Mouse (Mus musculus) forebrain, embryonic 15.5 days (tissue): ENCODE results near the gene 6820408C15Rik. TPM values are rescaled to one million over a fixed set of nuclear protein-coding genes. Genes with fewer than 3 reads are reported as not detected.

Experiments used
- ATAC-seq: fragments of 200-750 bp; cut with Nextera tagmentation; replicated peaks from 2 replicates; pipeline ENCODE4 v1.8.0; 2017; ENCODE audit warnings: mild to moderate bottlenecking, moderate TSS enrichment, moderate library complexity
- H3K27ac ChIP-seq: fragments of 300-500 bp; sonication (generic); replicated peaks from 2 replicates; pipeline ENCODE4 v1.5.1; 2015; ENCODE audit warnings: mild to moderate bottlenecking, inconsistent platforms
- H3K27me3 ChIP-seq: fragments of 300-500 bp; sonication (generic); 2 replicates; pipeline ENCODE4 v1.6.1; 2015; ENCODE audit warnings: inconsistent platforms
- H3K36me3 ChIP-seq: fragments of 300-500 bp; sonication (generic); 2 replicates; pipeline ENCODE4 v1.6.1; 2015; ENCODE audit warnings: mild to moderate bottlenecking, inconsistent platforms
- H3K4me1 ChIP-seq: fragments of 300-500 bp; sonication (generic); 2 replicates; pipeline ENCODE4 v1.6.1; 2015; ENCODE audit warnings: inconsistent platforms
- H3K4me2 ChIP-seq: fragments of 300-500 bp; sonication (generic); replicated peaks from 2 replicates; pipeline ENCODE4 v1.6.1; 2015; ENCODE audit warnings: mild to moderate bottlenecking, inconsistent platforms
- H3K4me3 ChIP-seq: fragments of 300-500 bp; sonication (generic); 2 replicates; pipeline ENCODE4 v1.5.1; 2015; ENCODE audit warnings: mild to moderate bottlenecking, inconsistent platforms
- H3K9ac ChIP-seq: fragments of 300-500 bp; sonication (generic); replicated peaks from 2 replicates; pipeline ENCODE4 v1.6.1; 2015; ENCODE audit warnings: mild to moderate bottlenecking, inconsistent platforms
- H3K9me3 ChIP-seq: fragments of 300-500 bp; sonication (generic); 2 replicates; pipeline ENCODE4 v1.6.1; 2016; ENCODE audit warnings: inconsistent platforms
- WGBS: fragments of 180-500 bp; shearing (Covaris S2); methylation state at CpG from one replicate; pipeline ENCODE4 v1.1.7; 2015; ENCODE audit warnings: mixed read lengths; 5-methylcytosine and 5-hydroxymethylcytosine counted together
- polyA plus RNA-seq: library from polyadenylated mRNA; unstranded; fragments of >200 nt; fragmentation: Nextera tagmentation; extraction: Ambion mirVana; gene quantifications from 2 replicates; pipeline ENCODE4 v1.2.1, GENCODE M21; 2015

The 6820408C15Rik gene
- 2.1 and 3.7 TPM in 2 replicates for polyA plus RNA-seq

DNA sequence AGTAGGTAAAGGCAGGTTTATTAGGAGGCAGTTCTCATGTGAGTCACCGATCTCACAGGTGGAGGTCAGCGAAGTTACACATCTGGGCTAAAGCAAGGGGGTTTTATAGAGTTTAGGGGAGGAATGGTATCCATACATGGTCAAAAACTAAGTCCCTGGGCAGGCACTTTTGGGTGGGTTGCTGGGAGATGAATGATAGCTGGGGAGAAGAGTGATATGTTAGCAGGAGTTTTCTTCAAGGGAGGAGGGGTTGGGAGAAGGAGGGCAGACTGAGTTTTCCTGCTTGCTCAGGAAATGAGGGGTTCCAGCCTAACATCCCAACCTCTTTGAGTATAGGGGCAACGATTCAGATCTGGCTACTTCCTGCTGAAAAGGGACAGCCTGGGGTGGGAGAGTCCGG lies at the start of gene 6820408C15Rik:
Gene 6820408C15Rik, plus strand, starts transcription at position 301 of the 400 bp plus-strand sequence.
- Histone ChIP-seq H3K4me2 (peak within 1 kb of the TSS; percentile 93), H3K27ac (peak within 1 kb of the TSS; percentile 97), H3K36me3 (no peaks in the 10 kb centered on the region), H3K4me3 (peak within 1 kb of the TSS; percentile 85), H3K4me1 (peaks cover 43% of the 10 kb centered on the region), H3K27me3 (no peaks in the 10 kb centered on the region), H3K9me3 (no peaks in the 10 kb centered on the region), H3K9ac (peak within 1 kb of the TSS; percentile 91)
- ATAC-seq = peak; percentile 2; the same call in 1 of the 2 replicates
- WGBS = 31% methylated on average over 4 of the region's 4 CpGs

DNA sequence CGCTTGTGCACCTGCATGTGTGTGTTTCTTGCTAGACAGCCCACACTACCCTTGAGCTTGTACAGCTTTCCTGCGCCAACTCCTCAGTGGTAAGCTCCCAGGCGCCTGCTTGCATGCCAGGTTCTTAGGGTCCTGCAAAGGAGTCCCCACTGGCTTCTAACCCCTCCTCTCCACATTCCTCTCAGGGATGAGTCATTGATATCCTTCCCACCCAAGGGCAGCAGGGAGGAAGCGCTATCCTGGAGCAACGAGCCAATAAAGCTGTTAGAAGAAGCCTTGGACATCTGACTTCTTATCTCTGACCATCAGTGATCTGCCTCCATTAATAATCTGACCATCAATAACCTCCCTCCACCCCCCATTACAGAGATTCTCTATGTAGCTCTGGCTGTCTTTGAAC lies 47.5 kb upstream of the 6820408C15Rik start:
- Histone ChIP-seq H3K4me1 (peaks cover 7% of the 10 kb centered on the region; the same call in 1 of the 2 replicates), H3K9me3 (no peaks in the 10 kb centered on the region), H3K27me3 (no peaks in the 10 kb centered on the region), H3K9ac (no peak overlapping the region), H3K4me2 (no peak overlapping the region), H3K27ac (no peak overlapping the region), H3K4me3 (no peak overlapping the region), H3K36me3 (no peaks in the 10 kb centered on the region)
- ATAC-seq = no peak
- WGBS = 84% methylated on average over 5 of the region's 5 CpGs

DNA sequence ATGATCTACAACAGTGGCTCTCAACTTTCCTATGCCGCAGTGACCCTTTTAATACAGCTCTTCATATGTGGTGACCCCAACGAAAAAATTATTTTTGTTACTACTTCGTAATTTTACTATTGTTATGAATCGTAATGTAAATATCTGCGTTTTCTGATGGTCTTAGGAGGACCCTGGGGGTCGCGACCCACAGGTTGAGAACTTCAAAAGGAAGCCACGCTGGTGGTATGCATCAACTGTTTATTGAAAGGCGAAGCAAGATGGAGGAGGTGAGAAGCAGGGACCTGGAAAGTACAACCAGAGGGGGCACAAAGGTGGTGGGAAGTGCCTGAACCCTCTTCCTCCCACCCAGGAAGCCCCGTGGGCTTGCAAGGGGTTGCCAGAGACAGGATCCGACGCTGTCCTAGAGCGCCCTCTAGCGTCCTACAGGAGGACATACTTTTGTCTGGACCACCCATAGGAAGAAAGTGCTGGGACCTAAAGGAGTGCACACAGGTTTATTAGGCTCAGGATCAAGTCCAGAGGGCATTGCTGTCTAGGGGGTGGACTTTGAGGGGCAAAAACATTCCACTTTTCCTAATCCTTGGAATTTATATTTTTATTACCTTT lies 46.8 kb upstream of the 6820408C15Rik start:
- H3K9ac ChIP-seq = no peak overlapping the region
- H3K27me3 ChIP-seq = no peaks in the 10 kb centered on the region
- H3K36me3 ChIP-seq = no peaks in the 10 kb centered on the region
- peaks cover 4% of the 10 kb centered on the region; the same call in 1 of the 2 replicates for H3K4me1 ChIP-seq
- H3K27ac ChIP-seq = no peak overlapping the region
- 29% methylated on average over 14 of the region's 14 CpGs for WGBS
- peak overlapping the region; percentile 24; the same call in 1 of the 2 replicates for H3K4me2 ChIP-seq
- H3K4me3 ChIP-seq = no peak overlapping the region
- H3K9me3 ChIP-seq = no peaks in the 10 kb centered on the region
- peak; percentile 46; the same call in 1 of the 2 replicates for ATAC-seq

DNA sequence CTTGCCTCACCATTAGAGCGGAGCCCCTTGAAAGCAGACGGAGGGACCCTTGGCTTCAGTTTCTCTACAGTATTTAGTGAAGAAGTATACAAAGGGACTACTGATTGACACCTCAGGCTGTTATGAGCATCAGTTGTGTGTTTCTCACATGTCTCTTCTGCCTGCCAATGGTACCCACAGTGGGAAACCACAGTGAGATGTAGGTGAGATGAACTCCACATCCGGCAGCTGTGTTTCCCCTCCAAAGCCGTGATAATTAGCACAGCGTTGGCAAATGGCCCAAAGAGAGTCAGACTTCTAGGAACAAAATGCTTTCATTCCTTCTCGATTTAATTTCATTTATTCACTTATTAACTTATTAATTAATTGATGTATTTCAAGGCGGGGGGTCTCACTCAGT lies 43.3 kb upstream of the 6820408C15Rik start:
- no peaks in the 10 kb centered on the region for H3K36me3 ChIP-seq
- no peak for ATAC-seq
- H3K9me3 ChIP-seq = no peaks in the 10 kb centered on the region
- no peaks in the 10 kb centered on the region for H3K27me3 ChIP-seq
- no peak overlapping the region for H3K4me2 ChIP-seq
- WGBS = 41% methylated on average over 7 of the region's 7 CpGs
- peaks cover 21% of the 10 kb centered on the region for H3K4me1 ChIP-seq
- no peak overlapping the region for H3K9ac ChIP-seq
- no peak overlapping the region for H3K4me3 ChIP-seq
- no peak overlapping the region for H3K27ac ChIP-seq

DNA sequence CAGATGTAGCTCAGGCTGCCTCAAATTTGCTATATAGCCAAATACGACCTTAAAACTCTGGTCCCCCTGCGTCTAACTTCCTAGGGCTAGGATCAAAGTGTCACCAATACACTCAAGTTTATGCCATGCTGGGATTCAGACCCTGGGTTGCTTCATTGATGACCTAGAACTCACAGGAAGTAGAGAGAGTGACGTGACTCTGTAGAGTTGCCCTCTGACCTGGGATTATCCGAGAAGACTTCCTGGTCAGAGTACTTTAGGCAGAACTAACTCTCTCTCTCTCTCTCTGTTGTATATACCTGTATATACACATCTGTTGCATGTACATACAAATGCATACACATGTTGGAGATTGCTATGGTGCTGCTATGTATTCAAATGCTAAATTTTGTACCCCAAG lies 42.7 kb upstream of the 6820408C15Rik start:
- Histone ChIP-seq H3K4me2 (no peak overlapping the region), H3K4me3 (no peak overlapping the region), H3K9ac (no peak overlapping the region), H3K9me3 (no peaks in the 10 kb centered on the region), H3K27ac (no peak overlapping the region), H3K4me1 (peaks cover 21% of the 10 kb centered on the region), H3K36me3 (no peaks in the 10 kb centered on the region), H3K27me3 (no peaks in the 10 kb centered on the region)
- ATAC-seq = no peak
- 74% methylated on average over 4 of the region's 4 CpGs for WGBS

DNA sequence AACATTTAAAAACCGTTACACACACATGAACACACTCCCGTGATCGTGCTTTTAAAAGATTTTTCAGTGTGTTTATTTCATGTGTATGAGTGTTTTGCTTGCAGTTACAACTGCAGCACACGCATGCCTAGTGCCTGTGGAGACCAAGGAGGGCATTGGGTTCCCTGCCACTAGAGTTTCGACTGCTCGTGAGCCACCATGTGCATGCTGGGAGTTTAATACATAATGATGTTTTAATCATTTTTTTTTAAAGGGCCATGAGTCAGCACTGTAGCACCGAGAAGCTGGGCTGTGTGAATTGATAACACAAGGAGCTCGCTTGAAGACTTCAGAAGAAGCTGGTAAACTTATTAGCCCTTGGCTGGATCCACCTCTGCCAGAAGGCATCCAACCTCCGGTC lies 41.8 kb upstream of the 6820408C15Rik start:
- peaks cover 21% of the 10 kb centered on the region for H3K4me1 ChIP-seq
- H3K4me3 ChIP-seq = no peak overlapping the region
- no peaks in the 10 kb centered on the region for H3K9me3 ChIP-seq
- H3K9ac ChIP-seq = no peak overlapping the region
- no peaks in the 10 kb centered on the region for H3K36me3 ChIP-seq
- ATAC-seq = no peak
- H3K27ac ChIP-seq = no peak overlapping the region
- WGBS = 81% methylated on average over 9 of the region's 9 CpGs
- H3K27me3 ChIP-seq = no peaks in the 10 kb centered on the region
- H3K4me2 ChIP-seq = no peak overlapping the region

- Histone ChIP-seq H3K9me3 (no peaks in the 10 kb centered on the region), H3K36me3 (no peaks in the 10 kb centered on the region), H3K9ac (peak overlapping the region; percentile 48), H3K27me3 (no peaks in the 10 kb centered on the region), H3K4me1 (peaks cover 21% of the 10 kb centered on the region), H3K4me3 (peak overlapping the region; percentile 35), H3K4me2 (peak overlapping the region; percentile 48), H3K27ac (peak overlapping the region; percentile 85)
- ATAC-seq = peak; percentile 77
- whole genome bisulfite sequencing = 1% methylated on average over 21 of the region's 21 CpGs
Measured at GRCm38 (mm10) chr2:152375652-152376344, 39.6 kb upstream of the 6820408C15Rik start.

- Histone ChIP-seq H3K27me3 (no peaks in the 10 kb centered on the region), H3K4me3 (peak within 1 kb of the TSS; percentile 35), H3K4me1 (peaks cover 21% of the 10 kb centered on the region), H3K9ac (peak within 1 kb of the TSS; percentile 48), H3K4me2 (peak within 1 kb of the TSS; percentile 48), H3K9me3 (no peaks in the 10 kb centered on the region), H3K27ac (peak within 1 kb of the TSS; percentile 85), H3K36me3 (no peaks in the 10 kb centered on the region)
- WGBS = under 1% methylated on average over 16 of the region's 16 CpGs
- ATAC-seq = peak; percentile 80
Measured at GRCm38 (mm10) chr2:152376345-152376741, 39.0 kb upstream of the 6820408C15Rik start, which contains the start of gene Nrsn2. Gene Nrsn2, minus strand, starts transcription at chr2:152376638.

GRCm38 (mm10) chr2:152384191-152384590 lies 31.2 kb upstream of the 6820408C15Rik start:
- Histone ChIP-seq H3K27ac (no peak overlapping the region), H3K4me3 (no peak overlapping the region), H3K9ac (no peak overlapping the region), H3K9me3 (no peaks in the 10 kb centered on the region), H3K4me1 (no peaks in the 10 kb centered on the region), H3K36me3 (no peaks in the 10 kb centered on the region), H3K27me3 (no peaks in the 10 kb centered on the region), H3K4me2 (no peak overlapping the region)
- ATAC-seq = no peak
- 86% methylated on average over 4 of the region's 4 CpGs for WGBS

- Histone ChIP-seq H3K9me3 (no peaks in the 10 kb centered on the region), H3K4me3 (no peak overlapping the region), H3K9ac (no peak overlapping the region), H3K36me3 (no peaks in the 10 kb centered on the region), H3K4me2 (no peak overlapping the region), H3K27me3 (no peaks in the 10 kb centered on the region), H3K4me1 (peaks cover 29% of the 10 kb centered on the region), H3K27ac (0 out of 2 replicates have a peak overlapping the region, but pooled peaks have one; percentile 2)
- ATAC-seq = no peak
- 14% methylated on average over 3 of the region's 3 CpGs for WGBS
Measured at GRCm38 (mm10) chr2:152392786-152393185, 22.6 kb upstream of the 6820408C15Rik start.

GRCm38 (mm10) chr2:152393225-152394017 lies 22.0 kb upstream of the 6820408C15Rik start:
- no peak overlapping the region for H3K27ac ChIP-seq

More at GRCm38 (mm10) chr2:152393225-152394017, 22.0 kb upstream of the 6820408C15Rik start:
- Histone ChIP-seq H3K4me3 (peak overlapping the region; percentile 86; the same call in 1 of the 2 replicates), H3K9ac (no peak overlapping the region), H3K27me3 (no peaks in the 10 kb centered on the region), H3K4me1 (peaks cover 31% of the 10 kb centered on the region), H3K4me2 (peak overlapping the region; percentile 93), H3K36me3 (no peaks in the 10 kb centered on the region), H3K9me3 (no peaks in the 10 kb centered on the region)
- ATAC-seq = no peak
- 53% methylated on average over 9 of the region's 9 CpGs for WGBS
